Mouse (Mus musculus): Measurements from ENCODE around the gene Pdzrn3.

The Pdzrn3 gene

GRCm38 (mm10) chr6:101372982-101373381, 4.7 kb downstream of the Pdzrn3 start:
- DNase-seq (ENCODE audit: low read depth, low spot score): no peak

GRCm38 (mm10) chr6:101366809-101367602, 10.7 kb downstream of the Pdzrn3 start:
- DNase-seq (ENCODE audit: low read depth, low spot score): no peak

- no peak for DNase-seq (ENCODE audit: low read depth, low spot score)
These were observed 11.9 kb downstream of the Pdzrn3 start for GRCm38 (mm10) chr6:101365795-101366194.

- DNase-seq (ENCODE audit: low read depth, low spot score): no peak
These were observed 13.8 kb downstream of the Pdzrn3 start for GRCm38 (mm10) chr6:101363904-101364303.

- no peak for DNase-seq (ENCODE audit: low read depth, low spot score)
These were observed 15.0 kb downstream of the Pdzrn3 start for GRCm38 (mm10) chr6:101362728-101363127.

GRCm38 (mm10) chr6:101362268-101362667, 15.4 kb downstream of the Pdzrn3 start:
- no peak for DNase-seq (ENCODE audit: low read depth, low spot score)

- DNase-seq (ENCODE audit: low read depth, low spot score): no peak
These were observed 17.4 kb downstream of the Pdzrn3 start for GRCm38 (mm10) chr6:101360211-101360737.

- no peak for DNase-seq (ENCODE audit: low read depth, low spot score)
These were observed 18.1 kb downstream of the Pdzrn3 start for GRCm38 (mm10) chr6:101359646-101360045.

GRCm38 (mm10) chr6:101354887-101355286, 22.8 kb downstream of the Pdzrn3 start:
- DNase-seq (ENCODE audit: low read depth, low spot score): no peak

GRCm38 (mm10) chr6:101354230-101354881, 23.3 kb downstream of the Pdzrn3 start:
- DNase-seq (ENCODE audit: low read depth, low spot score): no peak

- no peak for DNase-seq (ENCODE audit: low read depth, low spot score)
These were observed 24.0 kb downstream of the Pdzrn3 start for GRCm38 (mm10) chr6:101353701-101354100.

GRCm38 (mm10) chr6:101352626-101353025, 25.1 kb downstream of the Pdzrn3 start:
- DNase-seq (ENCODE audit: low read depth, low spot score): no peak

GRCm38 (mm10) chr6:101351100-101351499, 26.6 kb downstream of the Pdzrn3 start:
- DNase-seq (ENCODE audit: low read depth, low spot score): no peak

GRCm38 (mm10) chr6:101350414-101350973, 27.2 kb downstream of the Pdzrn3 start:
- DNase-seq (ENCODE audit: low read depth, low spot score): no peak

- DNase-seq (ENCODE audit: low read depth, low spot score): no peak
These were observed 29.2 kb downstream of the Pdzrn3 start for GRCm38 (mm10) chr6:101348496-101348895.

GRCm38 (mm10) chr6:101340051-101340450, 37.6 kb downstream of the Pdzrn3 start:
- no peak for DNase-seq (ENCODE audit: low read depth, low spot score)

GRCm38 (mm10) chr6:101337842-101338528, 39.7 kb downstream of the Pdzrn3 start:
- DNase-seq (ENCODE audit: low read depth, low spot score): no peak

- DNase-seq (ENCODE audit: low read depth, low spot score): no peak
These were observed 41.0 kb downstream of the Pdzrn3 start for GRCm38 (mm10) chr6:101336660-101337059.

- DNase-seq (ENCODE audit: low read depth, low spot score): no peak
These were observed 42.0 kb downstream of the Pdzrn3 start for GRCm38 (mm10) chr6:101335744-101336143.

- no peak for DNase-seq (ENCODE audit: low read depth, low spot score)
These were observed 43.2 kb downstream of the Pdzrn3 start for GRCm38 (mm10) chr6:101334495-101334894.

GRCm38 (mm10) chr6:101330392-101330791, 47.3 kb downstream of the Pdzrn3 start:
- DNase-seq (ENCODE audit: low read depth, low spot score): no peak

- no peak for DNase-seq (ENCODE audit: low read depth, low spot score)
These were observed 48.2 kb downstream of the Pdzrn3 start for GRCm38 (mm10) chr6:101329499-101329898.
